Mouse (Mus musculus): ENCODE measurements around the gene Stub1. TPM values are rescaled to one million over a fixed set of nuclear protein-coding genes. Genes with fewer than 3 reads are reported as not detected.
A peak's percentile ranks its signal among the peaks of the same experiment; 100 is the strongest.

Gene Stub1
- polyA plus RNA-seq (2012; rRNA removed), result 140 and 144 TPM in 2 replicates

DNA sequence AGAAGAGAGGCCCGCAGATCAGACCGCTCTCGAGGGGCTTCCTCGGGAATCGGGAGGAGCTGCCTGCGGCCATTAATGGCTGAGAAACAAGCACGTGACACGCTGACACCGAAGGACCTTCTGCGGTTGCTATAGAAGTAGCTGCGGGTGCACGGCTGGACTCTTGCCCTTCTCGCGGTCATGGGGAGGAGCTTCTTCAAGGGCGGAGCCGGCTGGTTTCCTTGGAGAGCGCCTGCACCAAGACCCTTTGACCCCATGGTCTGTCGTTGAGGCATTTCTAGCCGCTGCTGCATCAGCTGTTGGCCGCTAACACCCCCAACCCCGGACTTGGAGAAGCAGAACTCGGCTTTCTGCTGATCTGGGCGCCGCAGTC lies at the start of gene Stub1:
Stub1 (minus strand) TSS at position 114 of the 373 bp plus-strand sequence.
- peak; percentile 98 for DNase-seq
- TF ChIP-seq CTCF (conservative IDR thresholded peaks at IDR 0.05; ENCODE audit: insufficient read depth, insufficient read length, low read depth, low read length), result no peak
- peak; percentile 69 for TF ChIP-seq POLR2A (IDR thresholded peaks at IDR 0.05; ENCODE audit: low read depth, low read length)
- H3K4me3 ChIP-seq (ENCODE audit: insufficient read depth, low read depth, low read length), result peak within 1 kb of the TSS; percentile 76
- peak within 1 kb of the TSS; percentile 99 for H3K27ac ChIP-seq (ENCODE audit: insufficient read depth, low read depth, low read length)
- under 1% methylated on average over 24 of the region's 24 CpGs for WGBS
- H3K36me3 ChIP-seq (ENCODE audit: control insufficient read depth, insufficient read depth, low read length), result no peaks in the 10 kb centered on the region
- H3K27me3 ChIP-seq (replicated peaks; ENCODE audit: control insufficient read depth, insufficient read depth, low read length), result no peaks in the 10 kb centered on the region
- peaks cover 37% of the 10 kb centered on the region for H3K4me1 ChIP-seq (ENCODE audit: control insufficient read depth, insufficient read depth, low read length)

DNA sequence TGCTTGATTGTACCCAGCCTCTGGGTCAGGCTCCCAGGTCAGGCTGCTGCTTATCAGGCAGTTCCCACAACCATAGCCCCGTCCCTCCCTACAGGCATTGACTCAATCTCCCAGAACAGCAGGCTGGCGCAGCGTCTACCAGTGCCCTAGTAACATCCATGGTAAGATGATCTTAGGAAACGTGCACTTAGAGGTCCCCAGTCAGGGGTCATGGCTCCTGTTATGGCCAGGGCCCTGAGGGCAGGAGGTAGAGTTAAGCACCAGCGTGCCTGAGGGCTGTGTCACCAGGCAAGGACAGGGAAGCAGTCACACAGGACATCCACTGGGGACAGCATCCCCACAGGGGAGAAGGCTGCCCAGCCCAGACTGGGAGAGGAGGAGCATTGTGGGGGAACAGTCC lies 49.1 kb upstream of the Stub1 start:
- no peaks in the 10 kb centered on the region for H3K27me3 ChIP-seq (replicated peaks; ENCODE audit: control insufficient read depth, insufficient read depth, low read length)
- no peaks in the 10 kb centered on the region for H3K36me3 ChIP-seq (ENCODE audit: control insufficient read depth, insufficient read depth, low read length)
- H3K4me3 ChIP-seq (ENCODE audit: insufficient read depth, low read depth, low read length), result no peak overlapping the region
- no peak for TF ChIP-seq POLR2A (IDR thresholded peaks at IDR 0.05; ENCODE audit: low read depth, low read length)
- TF ChIP-seq CTCF (conservative IDR thresholded peaks at IDR 0.05; ENCODE audit: insufficient read depth, insufficient read length, low read depth, low read length), result no peak
- no peak for DNase-seq
- 56% methylated on average over 5 of the region's 5 CpGs for WGBS
- no peak overlapping the region for H3K27ac ChIP-seq (ENCODE audit: insufficient read depth, low read depth, low read length)
- peaks cover 8% of the 10 kb centered on the region; the same call in 1 of the 2 replicates for H3K4me1 ChIP-seq (ENCODE audit: control insufficient read depth, insufficient read depth, low read length)

DNA sequence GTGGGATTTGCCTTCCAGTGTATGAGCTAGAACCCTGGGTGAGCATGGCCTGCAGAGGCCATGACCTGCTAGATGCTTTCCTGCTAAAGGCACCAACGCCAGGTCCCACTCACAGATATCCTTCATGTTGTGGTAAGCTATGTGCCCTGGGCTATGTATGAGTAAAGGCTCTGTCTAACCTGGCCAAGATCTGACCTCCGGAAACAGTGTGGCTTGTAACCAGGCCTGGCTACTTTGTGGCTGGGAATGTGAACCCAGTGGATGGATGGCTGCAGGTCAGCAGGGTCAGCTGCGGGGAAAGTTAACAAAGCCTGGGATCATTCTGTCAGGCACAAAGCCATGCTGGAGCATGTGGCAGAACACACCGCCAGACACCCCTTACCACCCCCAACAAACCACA lies 48.5 kb upstream of the Stub1 start:
- Histone ChIP-seq H3K4me3 (ENCODE audit: insufficient read depth, low read depth, low read length) (no peak overlapping the region), H3K27ac (ENCODE audit: insufficient read depth, low read depth, low read length) (no peak overlapping the region), H3K4me1 (ENCODE audit: control insufficient read depth, insufficient read depth, low read length) (peaks cover 13% of the 10 kb centered on the region; the same call in 1 of the 2 replicates), H3K36me3 (ENCODE audit: control insufficient read depth, insufficient read depth, low read length) (no peaks in the 10 kb centered on the region), H3K27me3 (replicated peaks; ENCODE audit: control insufficient read depth, insufficient read depth, low read length) (no peaks in the 10 kb centered on the region)
- 36% methylated on average over 4 of the region's 4 CpGs for WGBS
- no peak for DNase-seq
- TF ChIP-seq POLR2A (IDR thresholded peaks at IDR 0.05; ENCODE audit: low read depth, low read length) (no peak), CTCF (conservative IDR thresholded peaks at IDR 0.05; ENCODE audit: insufficient read depth, insufficient read length, low read depth, low read length) (no peak)

DNA sequence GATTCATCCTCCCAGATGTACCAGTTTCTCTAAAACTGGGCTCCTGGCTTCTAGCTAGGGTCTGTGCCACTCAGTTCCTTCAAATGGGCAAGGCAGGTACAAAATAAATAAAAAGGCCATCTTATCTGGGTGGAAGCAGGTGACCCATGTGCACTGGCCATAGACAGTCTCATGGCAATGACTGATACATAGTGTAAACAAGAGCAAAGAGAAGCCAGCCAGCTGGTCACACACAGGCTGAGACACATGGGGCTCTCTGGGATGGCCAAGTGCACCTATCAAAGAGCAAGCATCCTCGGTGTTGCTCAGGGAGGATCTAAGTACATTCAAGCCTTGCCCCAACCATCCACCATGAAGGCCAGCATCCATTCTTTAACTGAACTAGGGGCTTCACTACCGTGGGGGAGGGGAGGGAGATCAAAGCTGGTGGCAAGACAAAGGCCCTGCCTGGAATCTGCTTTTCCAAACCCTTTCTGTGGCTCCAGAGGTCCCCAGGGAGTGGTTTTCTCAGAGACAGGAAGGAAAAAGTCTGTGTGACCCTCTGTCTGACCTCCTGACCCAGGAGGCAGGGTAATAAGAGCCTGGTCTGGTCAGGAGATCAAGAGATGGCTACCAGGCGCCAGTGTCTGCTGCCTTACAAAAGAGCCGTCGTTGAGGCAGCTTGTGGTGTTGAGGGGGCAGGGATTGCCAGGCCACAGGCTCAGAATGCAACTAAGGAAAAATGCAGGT lies 47.9 kb upstream of the Stub1 start:
- Histone ChIP-seq H3K4me3 (ENCODE audit: insufficient read depth, low read depth, low read length) (no peak overlapping the region), H3K4me1 (ENCODE audit: control insufficient read depth, insufficient read depth, low read length) (peaks cover 19% of the 10 kb centered on the region; the same call in 1 of the 2 replicates), H3K36me3 (ENCODE audit: control insufficient read depth, insufficient read depth, low read length) (no peaks in the 10 kb centered on the region), H3K27me3 (replicated peaks; ENCODE audit: control insufficient read depth, insufficient read depth, low read length) (no peaks in the 10 kb centered on the region), H3K27ac (ENCODE audit: insufficient read depth, low read depth, low read length) (no peak overlapping the region)
- no peak for TF ChIP-seq CTCF (conservative IDR thresholded peaks at IDR 0.05; ENCODE audit: insufficient read depth, insufficient read length, low read depth, low read length)
- TF ChIP-seq POLR2A (IDR thresholded peaks at IDR 0.05; ENCODE audit: low read depth, low read length), result no peak
- peak; percentile 71 for DNase-seq
- 26% methylated on average over 5 of the region's 5 CpGs for WGBS

DNA sequence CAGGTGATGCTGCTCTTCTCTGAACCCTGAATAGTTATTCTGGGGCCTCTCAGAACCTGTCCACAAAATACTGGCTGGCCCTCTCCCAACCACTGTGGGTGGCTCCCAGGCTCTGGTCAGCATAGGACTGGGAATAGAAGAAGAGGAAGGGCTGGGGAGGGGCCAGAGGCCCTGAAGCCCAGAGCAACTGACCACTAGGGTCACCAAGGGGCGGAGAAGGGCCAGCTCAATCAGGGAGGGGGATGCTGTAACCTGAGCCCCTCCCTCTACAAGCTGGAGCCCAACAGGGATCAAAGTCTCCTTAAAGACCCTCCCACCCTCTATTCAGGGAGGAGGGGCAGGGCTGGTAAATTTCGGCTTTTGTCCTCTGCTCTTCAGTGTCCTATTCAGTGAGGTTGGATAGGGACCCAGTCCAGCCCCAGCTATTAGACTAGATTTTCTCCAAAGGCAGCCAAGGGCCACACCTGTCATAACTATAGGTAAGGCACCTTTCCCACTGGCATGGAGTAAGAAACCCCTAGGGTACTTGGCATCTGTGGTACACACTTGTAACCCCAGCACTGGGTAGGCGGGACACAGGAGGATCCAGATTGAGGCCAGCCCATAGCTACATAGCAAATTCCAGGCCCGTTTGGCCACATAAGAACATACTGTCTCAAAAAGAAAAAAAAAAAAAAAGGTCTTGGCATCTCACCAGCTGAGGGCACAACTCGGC lies 47.1 kb upstream of the Stub1 start, which contains the start of gene Wfikkn1:
Wfikkn1 (minus strand) TSS at position 663 of the 715 bp plus-strand sequence.
- no peak within 1 kb of the TSS for H3K27ac ChIP-seq (ENCODE audit: insufficient read depth, low read depth, low read length)
- H3K4me1 ChIP-seq (ENCODE audit: control insufficient read depth, insufficient read depth, low read length), result peaks cover 22% of the 10 kb centered on the region; the same call in 1 of the 2 replicates
- no peaks in the 10 kb centered on the region for H3K27me3 ChIP-seq (replicated peaks; ENCODE audit: control insufficient read depth, insufficient read depth, low read length)
- no peak for DNase-seq
- no peaks in the 10 kb centered on the region for H3K36me3 ChIP-seq (ENCODE audit: control insufficient read depth, insufficient read depth, low read length)
- no peak within 1 kb of the TSS for H3K4me3 ChIP-seq (ENCODE audit: insufficient read depth, low read depth, low read length)
- TF ChIP-seq CTCF (conservative IDR thresholded peaks at IDR 0.05; ENCODE audit: insufficient read depth, insufficient read length, low read depth, low read length), result no peak
- no peak for TF ChIP-seq POLR2A (IDR thresholded peaks at IDR 0.05; ENCODE audit: low read depth, low read length)
- 42% methylated on average over 5 of the region's 5 CpGs for WGBS

DNA sequence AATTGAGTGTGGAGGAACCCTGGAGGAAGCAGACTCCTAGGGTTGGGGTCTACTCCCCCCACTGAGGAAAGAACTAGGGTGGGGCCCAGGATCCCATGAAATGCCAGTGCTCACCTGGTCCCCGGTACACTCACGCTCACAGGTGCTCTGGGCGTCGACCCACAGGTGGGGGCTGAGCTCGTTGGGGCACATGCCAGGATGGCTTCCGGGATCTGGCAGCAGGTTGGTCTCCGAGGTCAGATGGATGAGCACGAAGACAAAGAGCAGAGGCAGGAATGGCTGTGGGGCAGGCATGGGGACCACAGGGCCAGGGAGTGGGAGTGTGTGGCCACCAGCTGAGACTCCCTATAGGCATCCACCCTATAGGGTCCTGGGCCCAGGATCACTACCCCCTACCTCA lies 46.5 kb upstream of the Stub1 start:
- WGBS, result 54% methylated on average over 8 of the region's 8 CpGs
- no peaks in the 10 kb centered on the region for H3K36me3 ChIP-seq (ENCODE audit: control insufficient read depth, insufficient read depth, low read length)
- no peak overlapping the region for H3K27ac ChIP-seq (ENCODE audit: insufficient read depth, low read depth, low read length)
- H3K4me1 ChIP-seq (ENCODE audit: control insufficient read depth, insufficient read depth, low read length), result peaks cover 22% of the 10 kb centered on the region; the same call in 1 of the 2 replicates
- no peaks in the 10 kb centered on the region for H3K27me3 ChIP-seq (replicated peaks; ENCODE audit: control insufficient read depth, insufficient read depth, low read length)
- no peak overlapping the region for H3K4me3 ChIP-seq (ENCODE audit: insufficient read depth, low read depth, low read length)
- DNase-seq, result no peak
- TF ChIP-seq POLR2A (IDR thresholded peaks at IDR 0.05; ENCODE audit: low read depth, low read length) (no peak), CTCF (conservative IDR thresholded peaks at IDR 0.05; ENCODE audit: insufficient read depth, insufficient read length, low read depth, low read length) (no peak)

DNA sequence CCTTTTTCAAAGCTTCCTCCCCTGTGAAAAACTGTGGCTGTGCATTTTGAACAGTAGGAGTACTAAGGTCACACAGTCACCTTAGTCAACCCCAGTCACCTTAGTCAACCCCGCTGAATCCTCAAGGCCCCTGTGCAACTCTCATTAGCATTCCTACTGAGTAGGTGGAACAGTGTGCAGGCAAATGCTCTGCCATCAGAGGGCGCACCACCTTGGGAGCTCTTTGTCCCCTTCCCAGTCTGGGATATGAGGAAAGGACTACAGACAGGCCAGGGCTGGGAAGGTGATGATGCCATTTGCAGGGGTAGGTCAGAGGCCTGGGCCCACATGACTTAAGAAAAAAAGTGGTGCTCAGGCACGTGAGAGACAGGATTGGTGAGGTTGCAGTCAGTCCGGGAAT lies 46.1 kb upstream of the Stub1 start:
- 42% methylated on average over 4 of the region's 4 CpGs for WGBS
- peaks cover 27% of the 10 kb centered on the region; the same call in 1 of the 2 replicates for H3K4me1 ChIP-seq (ENCODE audit: control insufficient read depth, insufficient read depth, low read length)
- H3K36me3 ChIP-seq (ENCODE audit: control insufficient read depth, insufficient read depth, low read length), result no peaks in the 10 kb centered on the region
- H3K4me3 ChIP-seq (ENCODE audit: insufficient read depth, low read depth, low read length), result no peak overlapping the region
- DNase-seq, result peak; percentile 82
- H3K27me3 ChIP-seq (replicated peaks; ENCODE audit: control insufficient read depth, insufficient read depth, low read length), result no peaks in the 10 kb centered on the region
- no peak overlapping the region for H3K27ac ChIP-seq (ENCODE audit: insufficient read depth, low read depth, low read length)
- TF ChIP-seq POLR2A (IDR thresholded peaks at IDR 0.05; ENCODE audit: low read depth, low read length) (no peak), CTCF (conservative IDR thresholded peaks at IDR 0.05; ENCODE audit: insufficient read depth, insufficient read length, low read depth, low read length) (peak; percentile 70)

Data from kidney, adult 2 months (tissue).